Mouse (Mus musculus): ENCODE results near the gene Arl5a. TPM values are rescaled to one million over a fixed set of nuclear protein-coding genes. Genes with fewer than 3 reads are reported as not detected.

The Arl5a gene
- total RNA-seq, 2 experiments from 2014 or later: 27.8 to 32.3 TPM

DNA sequence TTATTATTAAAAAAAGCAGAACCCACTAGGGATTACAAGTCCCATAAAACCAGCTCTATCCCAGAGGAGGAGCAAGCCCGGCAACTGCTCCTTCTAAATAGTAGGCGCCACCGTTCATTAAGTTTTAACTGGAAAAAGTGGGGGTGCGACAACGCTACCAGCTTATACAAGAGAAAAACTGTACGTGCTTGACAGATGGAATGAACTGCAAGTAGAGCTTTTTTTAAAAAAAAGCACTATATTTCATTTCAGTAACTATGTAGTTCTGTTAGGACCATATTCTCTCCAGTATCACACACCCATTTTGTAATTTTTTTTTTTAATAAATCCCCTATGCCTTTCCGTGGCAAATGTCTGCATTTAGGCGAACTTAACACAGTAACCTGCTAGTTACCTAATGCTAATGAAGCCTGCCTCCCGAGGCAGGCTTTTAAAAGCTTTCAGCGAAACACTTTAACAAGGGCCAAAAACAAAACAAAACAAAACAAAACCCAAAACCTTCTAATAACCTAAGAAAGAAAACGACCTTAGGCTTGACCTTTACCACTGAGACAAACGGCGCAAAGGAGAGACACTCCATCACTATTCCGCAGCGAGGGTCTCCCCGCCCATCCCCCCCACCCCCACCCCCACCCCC is 972 bp downstream of the Arl5a start:
- ATAC-seq (replicated peaks; ENCODE audit: poor library complexity, severe bottlenecking): no peak

DNA sequence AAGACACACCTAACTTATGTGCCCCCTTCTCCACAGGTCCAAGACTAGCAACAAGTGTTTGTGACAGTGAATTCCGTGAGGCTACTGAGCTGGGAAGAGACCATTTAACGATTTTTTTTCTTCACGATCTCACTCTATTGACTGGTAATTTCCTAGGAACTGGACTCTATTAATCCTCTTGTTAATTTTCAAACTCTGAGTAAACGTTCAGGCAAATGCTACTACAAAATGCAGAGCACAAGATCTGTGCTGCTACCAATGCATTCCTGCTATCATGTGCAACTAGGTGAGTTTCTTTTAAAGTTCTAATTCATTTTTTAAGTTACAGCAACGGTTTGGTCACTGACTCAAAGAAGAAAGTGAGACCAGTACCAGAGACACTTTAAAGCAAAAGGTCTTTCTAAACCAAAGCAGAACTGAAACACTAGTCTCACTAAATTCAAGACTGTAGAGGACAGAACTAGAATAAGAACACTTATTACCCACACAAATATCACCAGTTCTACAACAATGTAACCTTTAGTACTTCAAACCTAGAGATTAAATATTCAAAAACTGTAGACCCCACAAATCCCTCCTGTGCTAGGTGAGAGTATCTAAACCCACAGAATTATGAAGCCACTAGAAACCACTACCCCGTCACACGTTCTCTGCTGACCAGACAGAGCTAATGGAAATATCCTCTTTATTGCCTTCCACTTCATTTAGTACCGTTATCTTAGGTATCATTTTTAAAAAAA is 1.7 kb downstream of the Arl5a start:
- no peak for ATAC-seq (replicated peaks; ENCODE audit: poor library complexity, severe bottlenecking)

GRCm38 (mm10) chr2:52421197-52421596 is 3.5 kb downstream of the Arl5a start:
- ATAC-seq (replicated peaks; ENCODE audit: poor library complexity, severe bottlenecking): no peak

DNA sequence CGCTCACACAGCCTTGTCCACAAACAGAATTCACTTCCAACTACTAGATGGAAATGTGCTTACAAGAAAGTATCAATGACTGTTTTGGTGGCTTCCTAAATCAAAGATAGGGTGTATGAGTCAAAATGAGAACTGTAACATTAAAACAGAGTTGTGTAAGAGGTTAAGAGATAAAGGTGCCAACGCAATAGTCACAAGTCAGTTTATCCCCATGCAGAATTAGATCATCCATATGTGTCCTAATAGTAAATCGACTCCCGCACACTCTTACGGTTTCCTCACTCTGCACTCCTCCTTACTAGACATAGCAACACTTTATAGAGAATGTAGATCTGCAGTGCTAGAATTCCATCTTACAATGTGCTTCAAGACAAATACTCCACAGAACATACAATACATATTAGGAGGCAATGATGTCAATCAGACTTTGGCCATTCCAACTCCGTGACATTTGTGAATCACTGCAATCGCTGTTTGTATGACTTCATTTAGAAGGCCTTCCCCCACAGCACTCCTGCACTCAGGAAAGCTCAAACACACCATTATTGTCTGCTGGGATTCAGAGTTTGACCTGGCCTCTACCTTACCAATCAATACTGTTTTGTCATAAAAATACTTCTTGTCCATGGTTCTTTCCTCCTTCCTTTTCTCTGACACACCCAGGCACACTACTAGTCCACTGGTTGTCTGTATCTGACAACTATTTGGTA is 4.5 kb downstream of the Arl5a start:
- ATAC-seq (replicated peaks; ENCODE audit: poor library complexity, severe bottlenecking): 0 out of 2 replicates have a peak, but pooled peaks have one; percentile 13

DNA sequence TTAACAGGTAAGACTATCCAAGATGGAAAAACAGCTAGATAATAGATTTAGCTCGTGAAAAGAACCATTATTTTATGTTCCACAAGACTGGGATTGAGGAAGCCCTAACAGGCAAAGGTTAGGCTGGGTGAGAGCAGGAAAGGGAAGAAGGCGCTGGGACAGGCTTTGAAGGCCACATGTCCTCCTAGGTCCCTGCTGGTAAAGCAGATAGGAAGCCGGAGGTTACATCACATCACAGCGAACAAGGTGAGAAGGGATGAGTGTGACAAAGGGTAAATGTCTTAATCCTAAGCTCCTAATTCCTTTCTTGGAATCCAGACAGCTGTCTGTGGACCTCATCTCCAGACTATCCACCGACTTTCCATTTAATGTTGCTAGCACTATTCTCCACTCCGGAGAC is 5.4 kb downstream of the Arl5a start:
- ATAC-seq (replicated peaks; ENCODE audit: poor library complexity, severe bottlenecking): peak; percentile 47

- ATAC-seq (replicated peaks; ENCODE audit: poor library complexity, severe bottlenecking): no peak
These were observed 12.1 kb downstream of the Arl5a start for GRCm38 (mm10) chr2:52412524-52413037.

DNA sequence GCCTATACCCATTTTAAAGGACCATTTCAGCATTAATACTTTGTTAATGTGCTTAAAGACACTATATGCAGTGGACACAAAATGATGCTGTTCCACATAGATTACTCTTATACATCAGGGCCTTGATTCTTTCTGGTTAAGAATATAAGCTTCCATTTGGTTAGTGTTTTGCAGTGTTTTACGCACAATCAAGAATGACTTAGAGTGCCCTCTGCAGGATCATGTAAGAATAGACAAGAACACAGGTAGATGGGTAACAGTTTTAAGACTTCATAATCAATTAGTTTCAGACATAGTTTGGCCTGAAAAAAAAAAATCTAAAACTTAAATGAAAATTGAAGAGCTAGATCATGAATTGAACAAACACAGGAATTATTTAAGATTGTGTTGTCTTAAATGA is 18.2 kb downstream of the Arl5a start:
- ATAC-seq (replicated peaks; ENCODE audit: poor library complexity, severe bottlenecking): no peak

DNA sequence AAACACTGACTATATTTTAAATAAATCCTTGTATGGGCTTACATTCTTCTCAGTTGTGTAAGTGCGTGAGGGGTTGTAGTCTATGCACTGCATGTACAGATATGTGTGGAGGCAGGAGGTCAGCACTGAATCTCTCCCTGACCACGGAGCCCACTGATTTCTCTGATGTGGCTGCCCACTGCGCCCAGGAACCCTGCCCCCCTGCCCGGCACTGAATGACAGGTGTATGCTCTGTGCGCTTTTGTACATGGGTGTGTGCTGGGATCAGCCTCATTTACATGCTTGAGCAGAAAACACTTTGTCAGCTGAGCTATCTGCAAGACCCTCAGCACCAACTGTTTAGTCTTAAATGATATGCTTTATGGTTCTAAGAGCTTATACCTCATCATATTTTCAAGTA is 19.5 kb downstream of the Arl5a start:
- no peak for ATAC-seq (replicated peaks; ENCODE audit: poor library complexity, severe bottlenecking)

DNA sequence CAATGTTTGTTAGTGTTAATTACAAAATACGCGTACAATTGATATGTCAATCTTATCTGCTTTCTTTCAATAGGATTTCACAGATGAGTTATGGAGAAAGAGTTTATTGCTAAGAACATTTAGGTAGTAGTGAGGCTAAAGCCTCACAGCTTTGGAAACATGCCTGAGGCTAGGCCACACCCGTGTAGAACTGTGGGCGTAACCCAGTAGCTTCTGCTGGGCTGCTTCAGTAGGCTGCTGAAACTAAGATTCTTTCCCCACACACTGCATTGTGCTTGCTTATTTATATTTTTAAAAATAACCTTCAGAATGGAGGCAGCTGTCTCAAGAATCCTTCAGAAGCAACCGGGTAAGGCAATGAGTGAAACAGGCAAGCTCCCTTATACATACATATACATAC is 30.2 kb downstream of the Arl5a start:
- ATAC-seq (replicated peaks; ENCODE audit: poor library complexity, severe bottlenecking): no peak

GRCm38 (mm10) chr2:52390415-52390975 is 34.2 kb downstream of the Arl5a start:
- no peak for ATAC-seq (replicated peaks; ENCODE audit: poor library complexity, severe bottlenecking)

DNA sequence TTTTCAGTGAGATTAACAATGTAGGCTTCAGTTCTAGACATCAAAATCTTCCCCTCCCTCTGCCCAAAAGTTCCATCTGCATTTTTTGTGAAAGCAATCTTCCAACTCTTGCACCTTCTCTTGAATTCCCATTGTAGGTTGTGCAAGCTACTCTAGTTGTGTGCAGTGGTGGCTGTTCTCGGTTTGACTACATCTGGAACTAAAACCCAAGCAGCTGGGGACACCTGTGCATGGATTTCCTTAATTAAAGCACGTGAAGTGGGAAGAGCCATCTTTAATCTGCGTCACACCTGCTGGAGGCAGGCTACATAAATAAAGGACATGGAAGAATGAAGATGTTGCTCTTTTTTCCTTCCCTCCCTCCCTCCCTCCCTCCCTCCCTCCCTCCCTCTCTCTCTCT is 34.7 kb downstream of the Arl5a start:
- ATAC-seq (replicated peaks; ENCODE audit: poor library complexity, severe bottlenecking): no peak

GRCm38 (mm10) chr2:52386451-52386850 is 38.2 kb downstream of the Arl5a start:
- no peak for ATAC-seq (replicated peaks; ENCODE audit: poor library complexity, severe bottlenecking)

DNA sequence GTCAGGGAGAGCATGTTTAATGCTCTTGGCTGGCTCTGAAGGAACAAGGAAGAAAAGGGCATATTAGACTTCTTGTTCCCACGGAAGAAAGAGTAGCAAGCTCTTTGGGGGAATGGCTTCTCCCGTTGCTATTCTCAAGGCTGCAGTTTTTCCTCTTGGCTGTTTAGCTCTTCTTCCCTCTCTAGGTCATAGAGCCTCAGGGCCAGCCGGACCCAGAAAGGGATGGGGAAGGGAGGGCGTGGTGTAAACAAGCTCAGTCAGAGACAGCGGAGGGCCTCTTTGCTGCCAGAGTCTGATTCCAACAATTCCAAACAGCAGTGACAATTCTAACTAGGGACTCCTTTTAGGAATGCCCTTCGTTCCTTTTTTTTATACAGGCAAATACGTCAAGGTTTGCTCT is 38.7 kb downstream of the Arl5a start:
- ATAC-seq (replicated peaks; ENCODE audit: poor library complexity, severe bottlenecking): no peak

GRCm38 (mm10) chr2:52378848-52379261 is 45.8 kb downstream of the Arl5a start:
- ATAC-seq (replicated peaks; ENCODE audit: poor library complexity, severe bottlenecking): peak; percentile 83

- ATAC-seq (replicated peaks; ENCODE audit: poor library complexity, severe bottlenecking): peak; percentile 80
These were observed 46.3 kb downstream of the Arl5a start, which contains the start of gene Neb for GRCm38 (mm10) chr2:52378448-52378804. Gene Neb, minus strand, starts transcription at chr2:52378474.

- no peak for ATAC-seq (replicated peaks; ENCODE audit: poor library complexity, severe bottlenecking)
These were observed 46.8 kb downstream of the Arl5a start for GRCm38 (mm10) chr2:52377706-52378447.

- no peak for ATAC-seq (replicated peaks; ENCODE audit: poor library complexity, severe bottlenecking)
These were observed 50.0 kb downstream of the Arl5a start for GRCm38 (mm10) chr2:52374706-52375105.

DNA sequence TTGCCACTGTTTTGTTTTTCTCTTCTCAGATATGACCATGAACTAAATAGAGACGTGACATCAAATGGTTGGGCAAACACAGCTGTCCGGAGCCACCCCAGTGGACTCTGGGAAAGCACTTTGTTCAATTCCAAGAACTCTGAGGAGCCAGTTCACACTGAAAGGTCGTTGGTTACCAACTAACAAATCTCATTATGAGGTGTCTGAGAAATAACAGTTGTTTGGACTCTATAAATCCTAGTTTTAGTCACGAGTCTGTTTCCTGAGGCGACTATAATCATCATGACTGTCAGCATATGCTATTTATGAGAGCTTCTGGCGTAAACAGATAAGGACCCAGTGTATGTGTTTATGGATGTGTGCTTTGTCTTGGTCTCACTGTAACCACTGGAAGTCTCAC is 52.2 kb downstream of the Arl5a start:
- no peak for ATAC-seq (replicated peaks; ENCODE audit: poor library complexity, severe bottlenecking)

- no peak for ATAC-seq (replicated peaks; ENCODE audit: poor library complexity, severe bottlenecking)
These were observed 52.6 kb downstream of the Arl5a start for GRCm38 (mm10) chr2:52372080-52372479.

- no peak for ATAC-seq (replicated peaks; ENCODE audit: poor library complexity, severe bottlenecking)
These were observed 53.6 kb downstream of the Arl5a start for GRCm38 (mm10) chr2:52371066-52371465.

Data from granulocyte monocyte progenitor cell, adult 5-6 weeks (primary cell).